Mouse (Mus musculus) bone marrow, adult 2 months (tissue): ENCODE data around the gene C130074G19Rik. TPM values are rescaled to one million over a fixed set of nuclear protein-coding genes. Genes with fewer than 3 reads are reported as not detected.

Experiments used
- H3K27ac ChIP-seq: fragments of 200-500 bp; 2 replicates; pipeline ENCODE4 v1.5.1; 2012; ENCODE audit warnings: low read depth, mild to moderate bottlenecking, control low read depth, inconsistent platforms, low read length; ENCODE audit not compliant: control insufficient read depth, poor library complexity, insufficient read depth
- H3K4me1 ChIP-seq: fragments of 200-500 bp; 2 replicates; pipeline ENCODE4 v1.6.1; 2011; ENCODE audit warnings: low read length; ENCODE audit not compliant: control insufficient read depth, insufficient read depth
- H3K4me3 ChIP-seq: fragments of 200-500 bp; replicated peaks from 2 replicates; pipeline ENCODE3; 2011; ENCODE audit warnings: mild to moderate bottlenecking, low read depth, low read length, control low read depth; ENCODE audit not compliant: control insufficient read depth
- CTCF ChIP-seq: fragments of 200-500 bp; IDR thresholded peaks from 2 replicates; pipeline ENCODE4 v1.5.1; 2011; ENCODE audit warnings: low read length, control low read depth; ENCODE audit not compliant: control insufficient read depth, insufficient read depth
- POLR2A ChIP-seq: fragments of 200-500 bp; IDR thresholded peaks from 2 replicates; pipeline ENCODE4 v1.6.1; 2011; ENCODE audit warnings: low read depth, mild to moderate bottlenecking, control low read depth, low read length, borderline replicate concordance; ENCODE audit not compliant: control insufficient read depth
- WGBS: fragments of 180-500 bp; shearing (Covaris S2); methylation state at CpG from one replicate; pipeline ENCODE4 v1.1.7; 2018; 5-methylcytosine and 5-hydroxymethylcytosine counted together
- polyA plus RNA-seq: library from polyadenylated mRNA; stranded (reverse); fragments of >200 nt; gene quantifications from 2 replicates; pipeline ENCODE4 v1.2.4, GENCODE M21; 2011; ENCODE audit warnings: low replicate concordance; ENCODE audit not compliant: missing spikeins, insufficient read depth, insufficient read length

The C130074G19Rik gene
- polyA plus RNA-seq, 1 experiment, result 7.9 TPM

GRCm38 (mm10) chr1:184869939-184870565 is 13.0 kb downstream of the C130074G19Rik start:
- Histone ChIP-seq H3K27ac (no peak overlapping the region), H3K4me3 (no peak overlapping the region), H3K4me1 (no peaks in the 10 kb centered on the region)
- TF ChIP-seq POLR2A, result no peak
- no peak for TF ChIP-seq CTCF
- WGBS, result 40% methylated on average over 4 of the region's 4 CpGs

GRCm38 (mm10) chr1:184867640-184868120 is 15.3 kb downstream of the C130074G19Rik start:
- Histone ChIP-seq H3K4me3 (no peak overlapping the region), H3K4me1 (no peaks in the 10 kb centered on the region), H3K27ac (no peak overlapping the region)
- 73% methylated on average over 3 of the region's 3 CpGs for WGBS
- TF ChIP-seq CTCF (no peak), POLR2A (no peak)

GRCm38 (mm10) chr1:184864381-184864801 is 18.6 kb downstream of the C130074G19Rik start:
- Histone ChIP-seq H3K4me1 (no peaks in the 10 kb centered on the region), H3K4me3 (no peak overlapping the region), H3K27ac (no peak overlapping the region)
- no peak for TF ChIP-seq CTCF
- 56% methylated on average over 7 of the region's 7 CpGs for WGBS

GRCm38 (mm10) chr1:184862636-184863035 is 20.4 kb downstream of the C130074G19Rik start:
- WGBS, result 83% methylated on average over 6 of the region's 6 CpGs
- no peaks in the 10 kb centered on the region for H3K4me1 ChIP-seq
- H3K27ac ChIP-seq, result no peak overlapping the region
- TF ChIP-seq POLR2A (no peak), CTCF (no peak)
- no peak overlapping the region for H3K4me3 ChIP-seq

- WGBS, result 67% methylated on average over 2 of the region's 2 CpGs
- TF ChIP-seq POLR2A (no peak), CTCF (no peak)
- Histone ChIP-seq H3K4me1 (no peaks in the 10 kb centered on the region), H3K4me3 (no peak overlapping the region), H3K27ac (no peak overlapping the region)
Measured at GRCm38 (mm10) chr1:184861551-184861950, 21.5 kb downstream of the C130074G19Rik start.

GRCm38 (mm10) chr1:184860276-184860675 is 22.7 kb downstream of the C130074G19Rik start:
- TF ChIP-seq CTCF (no peak), POLR2A (no peak)
- Histone ChIP-seq H3K4me1 (no peaks in the 10 kb centered on the region), H3K27ac (no peak overlapping the region), H3K4me3 (no peak overlapping the region)
- 71% methylated on average over 3 of the region's 3 CpGs for WGBS

GRCm38 (mm10) chr1:184858253-184858652 is 24.8 kb downstream of the C130074G19Rik start:
- TF ChIP-seq POLR2A (no peak), CTCF (no peak)
- Histone ChIP-seq H3K4me3 (no peak overlapping the region), H3K27ac (no peak overlapping the region), H3K4me1 (no peaks in the 10 kb centered on the region)
- 69% methylated on average over 1 of the region's 1 CpGs for WGBS

GRCm38 (mm10) chr1:184857216-184857615 is 25.8 kb downstream of the C130074G19Rik start:
- WGBS, result 78% methylated on average over 9 of the region's 9 CpGs
- H3K4me3 ChIP-seq, result no peak overlapping the region
- TF ChIP-seq POLR2A (no peak), CTCF (no peak)
- H3K27ac ChIP-seq, result no peak overlapping the region
- no peaks in the 10 kb centered on the region for H3K4me1 ChIP-seq

GRCm38 (mm10) chr1:184853922-184854321 is 29.1 kb downstream of the C130074G19Rik start:
- Histone ChIP-seq H3K4me1 (no peaks in the 10 kb centered on the region), H3K27ac (no peak overlapping the region), H3K4me3 (no peak overlapping the region)
- WGBS, result 5% methylated on average over 3 of the region's 3 CpGs
- TF ChIP-seq POLR2A (no peak), CTCF (no peak)

- Histone ChIP-seq H3K4me1 (no peaks in the 10 kb centered on the region), H3K27ac (no peak overlapping the region), H3K4me3 (no peak overlapping the region)
- TF ChIP-seq POLR2A, result no peak
- peak; percentile 46; the same call in 1 of the 2 replicates for TF ChIP-seq CTCF
- WGBS, result 4% methylated on average over 5 of the region's 5 CpGs
Measured at GRCm38 (mm10) chr1:184853339-184853738, 29.7 kb downstream of the C130074G19Rik start.
